Mouse (Mus musculus): Measurements from ENCODE around the gene Akr1c14. TPM values are rescaled to one million over a fixed set of nuclear protein-coding genes. Genes with fewer than 3 reads are reported as not detected.
"Not testable (repeated sequence)": the region's sequence is repeated elsewhere in the genome, so short reads cannot be mapped to it uniquely, and the experiment has no call there.

Gene Akr1c14
- total RNA-seq, 1 experiment from 2014 or later: not detected

GRCm38 (mm10) chr13:4119181-4119904, 70.5 kb downstream of the Akr1c14 start:
- ATAC-seq (replicated peaks; ENCODE audit: low read depth, poor library complexity, severe bottlenecking): no peak

GRCm38 (mm10) chr13:4123146-4123545, 74.3 kb downstream of the Akr1c14 start:
- no peak for ATAC-seq (replicated peaks; ENCODE audit: low read depth, poor library complexity, severe bottlenecking)

GRCm38 (mm10) chr13:4124471-4124870, 75.7 kb downstream of the Akr1c14 start:
- ATAC-seq (replicated peaks; ENCODE audit: low read depth, poor library complexity, severe bottlenecking): not testable (repeated sequence)

- not testable (repeated sequence) for ATAC-seq (replicated peaks; ENCODE audit: low read depth, poor library complexity, severe bottlenecking)
Measured at GRCm38 (mm10) chr13:4125846-4126245, 77.0 kb downstream of the Akr1c14 start.

GRCm38 (mm10) chr13:4129100-4129499, 80.3 kb downstream of the Akr1c14 start:
- peak; percentile 81; the same call in 1 of the 2 replicates for ATAC-seq (replicated peaks; ENCODE audit: low read depth, poor library complexity, severe bottlenecking)

GRCm38 (mm10) chr13:4131317-4131716, 82.5 kb downstream of the Akr1c14 start:
- no peak for ATAC-seq (replicated peaks; ENCODE audit: low read depth, poor library complexity, severe bottlenecking)

GRCm38 (mm10) chr13:4131721-4132120, 82.9 kb downstream of the Akr1c14 start:
- no peak for ATAC-seq (replicated peaks; ENCODE audit: low read depth, poor library complexity, severe bottlenecking)

GRCm38 (mm10) chr13:4133070-4133469, 84.3 kb downstream of the Akr1c14 start:
- ATAC-seq (replicated peaks; ENCODE audit: low read depth, poor library complexity, severe bottlenecking): peak; percentile 74

Other genes with a start within 250 kb of the Akr1c14 start
- not detected in 2 replicates for gene Calml3, start 244.7 kb upstream of the Akr1c14 start, total RNA-seq (2017)
- 0.23 TPM in 1 of 2 replicates, not detected in the other for gene Calm4, start 211.3 kb upstream of the Akr1c14 start, total RNA-seq (2017)
- not detected in 2 replicates for gene Calm5, start 194.8 kb upstream of the Akr1c14 start, total RNA-seq (2017)
- 146 and 155 TPM in 2 replicates for gene Net1, start 130.8 kb upstream of the Akr1c14 start, total RNA-seq (2017)
- gene Tubal3, start 130.7 kb upstream of the Akr1c14 start, total RNA-seq (2017): not detected in 2 replicates
- gene Ucn3, start 103.7 kb upstream of the Akr1c14 start, total RNA-seq (2017): not detected in 2 replicates
- not detected in 2 replicates for gene Akr1c18, start 101.6 kb downstream of the Akr1c14 start, total RNA-seq (2017)
- 37.3 and 50.4 TPM in 2 replicates for gene Akr1c13, start 142.1 kb downstream of the Akr1c14 start, total RNA-seq (2017)
- gene Akr1c19, start 179.7 kb downstream of the Akr1c14 start, total RNA-seq (2017): not detected in 2 replicates
- 3.9 and 6.8 TPM in 2 replicates for gene Akr1c12, start 230.4 kb downstream of the Akr1c14 start, total RNA-seq (2017)

Data from common myeloid progenitor, adult 5-6 weeks (primary cell).